In genomic region chr15:56553851-56554250, GRCm38 (mm10) we compare ENCODE assay signal across 10 mouse cellular contexts.
"Had no signal": no experiment of that assay in that cellular context is flagged by ENCODE, and none has a peak within 500 bp of the region (broad histone marks: within the 10 kb centered on the region; RNA-seq: fewer than 3 reads in every experiment).

No protein-coding gene starts in this region.

- DNase-seq: left cerebral cortex, postnatal 4 days; liver; liver, embryonic 13.5 days; liver, postnatal 0 days; lung, adult 2 months; lung, embryonic 14.5 days; lung, postnatal 10 days; lung, postnatal 14 days; lung, postnatal 4 days; midbrain, embryonic 14.5 days had no signal
